Mouse (Mus musculus) forebrain, postnatal 0 days (tissue): Measurements from ENCODE around the gene Aff3. TPM values are rescaled to one million over a fixed set of nuclear protein-coding genes. Genes with fewer than 3 reads are reported as not detected.

ENCODE experiments used
- ATAC-seq: fragments of 200-750 bp; cut with Nextera tagmentation; 2 replicates; pipeline ENCODE4 v1.8.0; 2017; ENCODE audit warnings: mild to moderate bottlenecking, moderate library complexity
- DNase-seq: peaks from one replicate; pipeline ENCODE4 v3.0.0-alpha.2; 2015
- H3K27ac ChIP-seq: fragments of 300-500 bp; sonication (generic); 2 replicates; pipeline ENCODE4 v1.5.1; 2014; ENCODE audit warnings: low read depth, mild to moderate bottlenecking, antibody characterized with exemption, low read length, moderate library complexity, mixed read lengths
- H3K27me3 ChIP-seq: fragments of 300-500 bp; sonication (generic); 2 replicates; pipeline ENCODE4 v1.6.1; 2014; ENCODE audit warnings: mild to moderate bottlenecking, low read length, mixed read lengths; ENCODE audit not compliant: insufficient read depth
- H3K36me3 ChIP-seq: fragments of 300-500 bp; sonication (generic); 2 replicates; pipeline ENCODE4 v1.6.1; 2014; ENCODE audit warnings: mild to moderate bottlenecking, moderate library complexity; ENCODE audit not compliant: insufficient read depth
- H3K4me1 ChIP-seq: fragments of 300-500 bp; sonication (generic); 2 replicates; pipeline ENCODE4 v1.6.1; 2014; ENCODE audit warnings: antibody characterized with exemption; ENCODE audit not compliant: insufficient read depth
- H3K4me2 ChIP-seq: fragments of 300-500 bp; sonication (generic); 2 replicates; pipeline ENCODE4 v1.6.1; 2014; ENCODE audit warnings: low read depth, mild to moderate bottlenecking, moderate library complexity
- H3K4me3 ChIP-seq: fragments of 300-500 bp; sonication (generic); 2 replicates; pipeline ENCODE4 v1.5.1; 2014; ENCODE audit warnings: low read depth, low read length, mixed read lengths
- H3K9ac ChIP-seq: fragments of 300-500 bp; sonication (generic); 2 replicates; pipeline ENCODE4 v1.6.1; 2014; ENCODE audit warnings: mild to moderate bottlenecking
- H3K9me3 ChIP-seq: fragments of 300-500 bp; sonication (generic); 2 replicates; pipeline ENCODE4 v1.6.1; 2016; ENCODE audit warnings: low read length
- CTCF ChIP-seq: sonication (generic); IDR thresholded peaks from 2 replicates; pipeline ENCODE4 v1.5.1; 2016; ENCODE audit warnings: antibody characterized with exemption, control low read depth, low read depth
- WGBS: fragments of 180-500 bp; shearing (Covaris S2); extraction: QIAGEN DNeasy Blood & Tissue Kit; methylation state at CpG from one replicate; pipeline ENCODE4 v1.1.7; 2014; 5-methylcytosine and 5-hydroxymethylcytosine counted together
- polyA plus RNA-seq: library from polyadenylated mRNA; unstranded; fragments of >200 nt; fragmentation: Nextera tagmentation; extraction: Ambion mirVana; gene quantifications from 2 replicates; pipeline ENCODE4 v1.2.1, GENCODE M21; 2015
- total RNA-seq: library from RNA; depleted of rRNA; stranded (reverse); fragments of >200 nt; gene quantifications from 2 replicates; pipeline ENCODE4 v1.2.3, GENCODE M21; 2014

The Aff3 gene
- total and polyA plus RNA-seq, 2 experiments from 2014 or later, result 21.8 to 102 TPM

DNA sequence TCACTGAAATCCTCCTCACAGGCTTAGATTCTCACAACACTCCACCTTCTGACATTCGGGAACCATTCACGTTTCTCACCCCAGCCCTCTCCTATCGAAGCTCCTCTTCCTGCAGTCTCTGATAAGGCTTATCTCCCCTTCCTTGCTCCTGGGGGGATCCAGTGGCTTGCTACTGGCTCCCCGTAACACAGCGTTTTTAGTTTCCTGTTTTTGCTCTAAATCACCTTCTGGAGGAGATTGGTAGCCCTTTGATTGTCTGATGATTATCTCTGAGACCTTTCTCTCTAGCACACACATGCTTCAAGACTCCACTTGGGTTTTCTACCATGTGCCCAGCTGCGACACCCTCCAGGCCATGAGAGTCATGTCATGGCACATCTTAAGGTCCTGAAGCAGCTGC, 165.3 kb downstream of the Aff3 start:
- no peak overlapping the region for H3K4me3 ChIP-seq
- WGBS, result 90% methylated on average over 6 of the region's 6 CpGs
- H3K9ac ChIP-seq, result no peak overlapping the region
- ATAC-seq, result no peak
- H3K9me3 ChIP-seq, result no peaks in the 10 kb centered on the region
- no peak overlapping the region for H3K27ac ChIP-seq
- TF ChIP-seq CTCF, result no peak
- peaks cover 14% of the 10 kb centered on the region for H3K4me1 ChIP-seq
- no peaks in the 10 kb centered on the region for H3K36me3 ChIP-seq
- DNase-seq, result no peak
- no peak overlapping the region for H3K4me2 ChIP-seq
- no peaks in the 10 kb centered on the region for H3K27me3 ChIP-seq

DNA sequence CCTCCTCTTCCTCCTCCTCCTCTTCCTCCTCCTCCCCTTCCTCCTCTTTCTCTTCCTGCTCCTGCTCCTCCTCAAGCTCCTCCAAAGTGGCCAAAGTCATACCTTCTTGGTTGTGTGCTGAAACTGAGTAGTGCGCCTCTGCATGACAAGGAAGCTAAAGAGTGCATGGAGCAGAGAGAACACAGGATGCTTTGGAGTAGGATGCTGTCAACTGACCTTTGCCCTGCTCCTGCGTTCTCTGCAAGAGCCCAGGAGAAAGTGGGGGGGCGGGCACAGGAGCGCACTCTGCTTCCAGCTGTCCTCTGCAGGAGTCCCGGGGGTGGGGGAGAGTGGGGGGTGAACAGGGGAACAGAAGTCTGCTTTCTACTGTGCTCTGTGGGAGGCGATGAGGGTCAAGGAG, 167.2 kb downstream of the Aff3 start:
- no peak for ATAC-seq
- Histone ChIP-seq H3K9ac (no peak overlapping the region), H3K27ac (no peak overlapping the region), H3K9me3 (no peaks in the 10 kb centered on the region), H3K27me3 (no peaks in the 10 kb centered on the region), H3K36me3 (no peaks in the 10 kb centered on the region), H3K4me1 (peaks cover 9% of the 10 kb centered on the region; the same call in 1 of the 2 replicates), H3K4me3 (no peak overlapping the region), H3K4me2 (no peak overlapping the region)
- no peak for DNase-seq
- WGBS, result 43% methylated on average over 6 of the region's 6 CpGs
- no peak for TF ChIP-seq CTCF

DNA sequence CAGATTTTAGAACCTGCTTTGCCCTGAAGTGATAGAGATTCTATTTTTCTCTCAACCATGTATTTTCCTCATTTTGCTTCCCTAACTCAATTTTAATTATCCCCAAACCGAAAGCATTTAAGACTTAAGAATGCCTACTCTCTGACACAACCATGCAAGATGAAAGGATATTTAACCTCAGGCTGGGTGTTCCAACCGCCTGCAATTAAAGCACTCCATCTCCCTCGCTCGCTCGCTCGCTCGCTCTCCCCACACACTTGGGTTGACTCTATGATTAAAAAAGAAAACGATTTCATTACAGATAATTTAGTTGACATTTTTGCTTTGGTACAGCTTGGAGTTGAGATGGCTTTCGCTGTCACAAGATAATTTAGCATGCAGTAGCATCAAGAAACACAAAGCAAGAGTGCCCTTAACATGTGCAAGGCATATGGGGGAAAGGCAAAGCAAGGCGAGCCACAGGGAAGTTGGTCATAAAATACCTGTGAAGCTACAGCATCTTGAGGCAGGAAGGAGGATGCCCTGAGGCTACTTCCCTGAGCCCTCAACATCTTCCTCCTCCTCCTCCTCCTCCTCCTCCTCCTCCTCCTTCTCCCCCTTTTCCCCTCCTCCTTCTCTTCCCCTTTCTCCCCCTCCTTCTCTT, 167.7 kb downstream of the Aff3 start:
- TF ChIP-seq CTCF, result no peak
- Histone ChIP-seq H3K4me1 (peaks cover 9% of the 10 kb centered on the region; the same call in 1 of the 2 replicates), H3K4me2 (peak overlapping the region; percentile 23; the same call in 1 of the 2 replicates), H3K27ac (peak overlapping the region; percentile 5; the same call in 1 of the 2 replicates), H3K9ac (no peak overlapping the region), H3K9me3 (no peaks in the 10 kb centered on the region), H3K36me3 (no peaks in the 10 kb centered on the region), H3K4me3 (no peak overlapping the region), H3K27me3 (no peaks in the 10 kb centered on the region)
- 32% methylated on average over 10 of the region's 10 CpGs for WGBS
- peak; percentile 53 for ATAC-seq
- DNase-seq, result peak; percentile 20

DNA sequence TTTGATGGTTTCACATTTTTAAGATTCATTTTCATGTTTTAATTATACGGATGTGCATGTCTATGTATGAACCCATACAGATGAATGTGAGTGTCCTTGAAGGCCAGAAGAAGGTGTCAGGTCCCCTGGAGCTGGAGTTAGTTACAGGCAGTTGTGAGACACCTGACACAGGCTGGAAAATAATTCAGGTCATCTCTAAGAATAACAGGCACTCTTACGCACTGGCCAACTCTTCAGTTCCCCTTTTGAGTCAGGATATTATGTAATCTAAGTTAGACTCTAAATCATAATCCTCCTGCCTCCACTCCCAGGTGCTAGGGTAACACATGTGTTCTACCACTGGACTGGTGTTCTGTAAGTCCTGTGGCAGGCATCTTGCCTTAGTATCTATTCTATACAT, 169.5 kb downstream of the Aff3 start:
- H3K4me3 ChIP-seq, result no peak overlapping the region
- H3K4me1 ChIP-seq, result peaks cover 12% of the 10 kb centered on the region
- H3K4me2 ChIP-seq, result no peak overlapping the region
- no peaks in the 10 kb centered on the region for H3K9me3 ChIP-seq
- DNase-seq (no peak), ATAC-seq (no peak)
- H3K27me3 ChIP-seq, result no peaks in the 10 kb centered on the region
- no peaks in the 10 kb centered on the region for H3K36me3 ChIP-seq
- no peak overlapping the region for H3K27ac ChIP-seq
- no peak for TF ChIP-seq CTCF
- 95% methylated on average over 2 of the region's 2 CpGs for WGBS
- no peak overlapping the region for H3K9ac ChIP-seq

DNA sequence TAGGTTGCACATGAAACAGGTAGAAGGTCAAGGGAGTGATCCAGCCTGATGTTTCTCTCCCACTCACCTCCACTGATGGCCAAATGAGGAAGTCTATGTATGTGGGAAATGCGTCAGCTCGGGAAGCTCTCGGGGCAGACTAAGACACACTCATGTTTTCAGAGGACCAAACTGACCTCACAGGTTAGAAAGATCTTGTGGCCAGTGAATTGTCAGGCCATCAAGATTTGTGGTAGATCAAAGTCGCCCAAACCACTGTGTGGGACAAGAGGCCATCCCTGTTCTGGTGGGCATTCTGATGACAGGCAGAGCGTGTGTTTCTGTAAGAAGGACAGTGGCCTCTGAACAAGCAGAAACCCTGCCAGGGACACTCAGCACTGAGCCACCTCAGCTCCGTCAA, 175.0 kb downstream of the Aff3 start:
- H3K4me3 ChIP-seq, result no peak overlapping the region
- no peaks in the 10 kb centered on the region for H3K9me3 ChIP-seq
- H3K27ac ChIP-seq, result no peak overlapping the region
- TF ChIP-seq CTCF, result no peak
- no peak overlapping the region for H3K9ac ChIP-seq
- H3K36me3 ChIP-seq, result no peaks in the 10 kb centered on the region
- no peak overlapping the region for H3K4me2 ChIP-seq
- ATAC-seq (no peak), DNase-seq (no peak)
- no peaks in the 10 kb centered on the region for H3K27me3 ChIP-seq
- WGBS, result 88% methylated on average over 6 of the region's 6 CpGs
- peaks cover 3% of the 10 kb centered on the region; the same call in 1 of the 2 replicates for H3K4me1 ChIP-seq

DNA sequence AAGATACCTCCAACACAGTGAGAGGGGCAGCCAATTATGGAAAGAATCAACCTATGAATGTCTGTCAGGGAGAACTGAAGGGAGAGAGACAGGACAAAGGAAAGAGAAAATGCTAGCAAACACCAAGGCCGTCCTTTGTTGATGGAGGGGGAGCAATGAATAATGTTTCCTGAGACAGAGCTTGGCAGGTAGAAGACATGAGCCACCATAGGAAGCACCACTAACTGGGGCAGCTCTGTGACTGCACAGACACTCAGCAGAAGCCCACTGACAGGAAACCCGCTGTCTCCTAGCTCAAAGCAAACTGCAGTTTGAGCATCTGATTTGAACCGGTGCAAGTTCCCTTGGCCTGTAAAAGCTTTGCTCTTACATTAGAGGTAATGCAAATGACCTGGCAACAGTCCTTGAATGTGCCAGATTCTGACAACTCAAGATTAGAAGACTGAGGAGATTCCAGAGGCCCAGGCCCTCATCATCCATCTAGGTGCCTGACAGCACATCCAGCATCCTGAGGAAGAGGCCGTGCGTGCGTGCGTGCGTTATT, 176.0 kb downstream of the Aff3 start:
- WGBS, result 42% methylated on average over 8 of the region's 8 CpGs
- ATAC-seq, result peak; percentile 50; the same call in 1 of the 2 replicates

DNA sequence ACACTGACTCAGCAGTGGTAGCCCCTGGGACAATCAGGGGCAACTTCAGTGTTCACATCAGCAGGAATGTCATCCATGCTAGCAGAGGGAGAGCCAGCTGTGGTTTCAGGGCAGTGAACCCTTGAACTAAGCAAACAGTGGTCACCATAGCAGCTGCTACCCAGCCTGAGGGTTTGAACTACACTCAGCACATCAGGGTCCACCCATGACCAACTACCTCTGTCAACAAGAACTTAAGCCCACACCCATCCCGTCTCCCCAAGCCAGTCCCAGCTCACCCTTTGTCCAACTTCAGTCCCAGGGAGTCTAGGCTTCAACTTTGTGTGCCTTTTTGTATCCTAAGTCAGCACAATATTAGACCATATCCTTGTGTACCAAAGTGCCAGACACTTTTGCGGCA, 176.9 kb downstream of the Aff3 start:
- ATAC-seq (no peak), DNase-seq (no peak)
- TF ChIP-seq CTCF, result no peak

More for the DNA sequence above, 176.0 kb downstream of the Aff3 start:
- Histone ChIP-seq H3K27ac (0 out of 2 replicates have a peak overlapping the region, but pooled peaks have one; percentile 31), H3K27me3 (no peaks in the 10 kb centered on the region), H3K4me1 (peaks cover 3% of the 10 kb centered on the region; the same call in 1 of the 2 replicates), H3K36me3 (no peaks in the 10 kb centered on the region), H3K9me3 (no peaks in the 10 kb centered on the region), H3K4me2 (no peak overlapping the region), H3K4me3 (no peak overlapping the region), H3K9ac (0 out of 2 replicates have a peak overlapping the region, but pooled peaks have one; percentile 1)
- DNase-seq, result peak; percentile 19
- no peak for TF ChIP-seq CTCF

More for the DNA sequence above, 176.9 kb downstream of the Aff3 start:
- Histone ChIP-seq H3K9me3 (no peaks in the 10 kb centered on the region), H3K4me2 (no peak overlapping the region), H3K9ac (no peak overlapping the region), H3K36me3 (no peaks in the 10 kb centered on the region), H3K27me3 (no peaks in the 10 kb centered on the region), H3K4me3 (no peak overlapping the region), H3K4me1 (peaks cover 3% of the 10 kb centered on the region; the same call in 1 of the 2 replicates), H3K27ac (no peak overlapping the region)
- 95% methylated on average over 2 of the region's 2 CpGs for WGBS
